Mouse (Mus musculus) thymus, postnatal 10 days (tissue): ENCODE results near the gene Fhod1.

Source experiments
- DNase-seq, 2 experiments: peaks; one replicate each; pipeline ENCODE4 v3.0.0; 2021; ENCODE audit warnings: low spot score in 2 of 2

The Fhod1 gene

GRCm38 (mm10) chr8:105347428-105348221 lies at the start of gene Fhod1:
TSS of gene Fhod1 (minus strand) at chr8:105347953.
- peak; percentile 75 for DNase-seq

- no peak for DNase-seq
Observed at GRCm38 (mm10) chr8:105393915-105394314, 46.2 kb upstream of the Fhod1 start.

- no peak for DNase-seq
Observed at GRCm38 (mm10) chr8:105393089-105393787, 45.5 kb upstream of the Fhod1 start.

- DNase-seq: no peak
Observed at GRCm38 (mm10) chr8:105389096-105389495, 41.3 kb upstream of the Fhod1 start.

GRCm38 (mm10) chr8:105387151-105387550 lies 39.4 kb upstream of the Fhod1 start:
- DNase-seq: no peak

- no peak for DNase-seq
Observed at GRCm38 (mm10) chr8:105384070-105384469, 36.3 kb upstream of the Fhod1 start.

- no peak for DNase-seq
Observed at GRCm38 (mm10) chr8:105380308-105380707, 32.6 kb upstream of the Fhod1 start.

- DNase-seq: no peak
Observed at GRCm38 (mm10) chr8:105378673-105379072, 30.9 kb upstream of the Fhod1 start.

GRCm38 (mm10) chr8:105374513-105374966 lies 26.8 kb upstream of the Fhod1 start:
- peak in 1 of 2 experiments; percentile 20 for DNase-seq

- DNase-seq: no peak
Observed at GRCm38 (mm10) chr8:105373032-105373431, 25.3 kb upstream of the Fhod1 start, which contains the start of gene Plekhg4. TSS of gene Plekhg4 (plus strand) at chr8:105373274.

GRCm38 (mm10) chr8:105372473-105372872 lies 24.7 kb upstream of the Fhod1 start:
- DNase-seq: no peak

GRCm38 (mm10) chr8:105367107-105367506 lies 19.4 kb upstream of the Fhod1 start:
- peak in 1 of 2 experiments; percentile 26 for DNase-seq

- DNase-seq: no peak
Observed at GRCm38 (mm10) chr8:105361751-105362702, 14.3 kb upstream of the Fhod1 start.

- DNase-seq: no peak
Observed at GRCm38 (mm10) chr8:105359646-105360045, 11.9 kb upstream of the Fhod1 start.

GRCm38 (mm10) chr8:105359208-105359607 lies 11.5 kb upstream of the Fhod1 start:
- no peak for DNase-seq

GRCm38 (mm10) chr8:105356681-105357080 lies 8.9 kb upstream of the Fhod1 start:
- DNase-seq: no peak

GRCm38 (mm10) chr8:105355179-105356024 lies 7.6 kb upstream of the Fhod1 start:
- DNase-seq: peak; percentile 27 to 52

- DNase-seq: no peak
Observed at GRCm38 (mm10) chr8:105354549-105354948, 6.8 kb upstream of the Fhod1 start.

- DNase-seq: no peak
Observed at GRCm38 (mm10) chr8:105353583-105354135, 5.9 kb upstream of the Fhod1 start.

GRCm38 (mm10) chr8:105350186-105350585 lies 2.4 kb upstream of the Fhod1 start:
- no peak for DNase-seq
